Comparison of ENCODE assay signal across 22 mouse cellular contexts in genomic region chr11:19606943-19607342, GRCm38 (mm10).
A peak's percentile ranks its signal among the peaks of the same experiment; 100 is the strongest.
DNase-seq lines count a peak whose midpoint lies in the region; ATAC-seq and TF ChIP-seq lines count a peak whose summit lies in the region.
"Had no signal": no experiment of that assay in that cellular context is flagged by ENCODE, and none has a peak within 500 bp of the region (broad histone marks: within the 10 kb centered on the region; RNA-seq: fewer than 3 reads in every experiment).

No protein-coding gene starts in this region.

- 95% methylated on average over 8 of the region's 8 CpGs for WGBS in embryonic facial prominence, embryonic 12.5 days
- 94% methylated on average over 8 of the region's 8 CpGs for WGBS in embryonic facial prominence, embryonic 10.5 days
- WGBS in forebrain, embryonic 10.5 days, result 94% methylated on average over 8 of the region's 8 CpGs
- WGBS in forebrain, postnatal 0 days, result 94% methylated on average over 8 of the region's 8 CpGs
- 96% methylated on average over 8 of the region's 8 CpGs for WGBS in limb, embryonic 11.5 days
- WGBS in limb, embryonic 10.5 days, result 94% methylated on average over 8 of the region's 8 CpGs

- no peak for TF ChIP-seq CTCF in forebrain, postnatal 0 days (IDR thresholded peaks at IDR 0.05; ENCODE audit: low read depth)

- no peak overlapping the region for H3K9ac ChIP-seq in embryonic facial prominence, embryonic 12.5 days
- H3K9ac ChIP-seq in forebrain, postnatal 0 days, result no peak overlapping the region
- no peak overlapping the region for H3K9ac ChIP-seq in limb, embryonic 11.5 days (ENCODE audit: low read length)

- no peak overlapping the region for H3K27ac ChIP-seq in embryonic facial prominence, embryonic 12.5 days
- H3K27ac ChIP-seq in embryonic facial prominence, embryonic 10.5 days (replicated peaks), result no peak overlapping the region
- no peak overlapping the region for H3K27ac ChIP-seq in forebrain, embryonic 10.5 days
- H3K27ac ChIP-seq in forebrain, postnatal 0 days (ENCODE audit: low read depth, low read length), result no peak overlapping the region
- no peak overlapping the region for H3K27ac ChIP-seq in limb, embryonic 11.5 days (replicated peaks; ENCODE audit: low read depth, low read length)
- H3K27ac ChIP-seq in limb, embryonic 10.5 days, result no peak overlapping the region

- no peak for DNase-seq in embryonic facial prominence, embryonic 10.5 days (ENCODE audit: low spot score)
- peak; percentile 6 for DNase-seq in forebrain, embryonic 10.5 days (ENCODE audit: extremely low spot score, low spot score)
- DNase-seq in forebrain, postnatal 0 days, result no peak
- peak; percentile 67 for DNase-seq in heart, adult 11 months
- DNase-seq in heart, adult 8-10 months (ENCODE audit: low spot score), result no peak
- DNase-seq in limb, embryonic 11.5 days (ENCODE audit: low spot score), result peak; percentile 15
- DNase-seq in limb, embryonic 10.5 days (ENCODE audit: low spot score), result no peak
- DNase-seq: adrenal gland, adult 2 months; adrenal gland, adult 8-10 months; adrenal gland, postnatal 10 days; adrenal gland, postnatal 14 days; adrenal gland, postnatal 25 days; adrenal gland, postnatal 36 days; B cell, adult 2 months; cerebellum, adult 11 months; cerebellum, adult 11-12 months had no signal

- 0 out of 2 replicates have a peak, but pooled peaks have one; percentile 56 for ATAC-seq in embryonic facial prominence, embryonic 12.5 days (ENCODE audit: insufficient number of reproducible peaks, insufficient read depth, low FRiP score, low TSS enrichment)
- ATAC-seq in forebrain, postnatal 0 days, result no peak
- no peak for ATAC-seq in limb, embryonic 11.5 days (ENCODE audit: insufficient number of reproducible peaks, low FRiP score, low TSS enrichment, low read depth)
- ATAC-seq: activated CD4-positive, CD25-positive, alpha-beta regulatory T cell, adult 4 months; CD4-positive, CD25-positive, alpha-beta regulatory T cell, adult 4 months; Patski had no signal

- peaks cover 7% of the 10 kb centered on the region for H3K4me1 ChIP-seq in embryonic facial prominence, embryonic 12.5 days
- H3K4me1 ChIP-seq in embryonic facial prominence, embryonic 10.5 days, result peaks cover 12% of the 10 kb centered on the region
- H3K4me1 ChIP-seq in forebrain, embryonic 10.5 days, result no peaks in the 10 kb centered on the region
- H3K4me1 ChIP-seq in forebrain, postnatal 0 days (ENCODE audit: insufficient read depth), result no peaks in the 10 kb centered on the region
- H3K4me1 ChIP-seq in limb, embryonic 11.5 days (ENCODE audit: control insufficient read depth, insufficient read depth, low read length), result no peaks in the 10 kb centered on the region
- peaks cover 23% of the 10 kb centered on the region for H3K4me1 ChIP-seq in limb, embryonic 10.5 days

- no peak overlapping the region for H3K4me2 ChIP-seq in embryonic facial prominence, embryonic 12.5 days (replicated peaks)
- no peak overlapping the region for H3K4me2 ChIP-seq in forebrain, postnatal 0 days (ENCODE audit: low read depth)
- H3K4me2 ChIP-seq in limb, embryonic 11.5 days (ENCODE audit: low read depth, severe bottlenecking), result no peak overlapping the region

- no peak overlapping the region for H3K4me3 ChIP-seq in embryonic facial prominence, embryonic 12.5 days
- no peak overlapping the region for H3K4me3 ChIP-seq in embryonic facial prominence, embryonic 10.5 days
- H3K4me3 ChIP-seq in forebrain, embryonic 10.5 days, result no peak overlapping the region
- H3K4me3 ChIP-seq in forebrain, postnatal 0 days (ENCODE audit: low read depth, low read length), result no peak overlapping the region
- no peak overlapping the region for H3K4me3 ChIP-seq in limb, embryonic 11.5 days (ENCODE audit: low read depth, low read length)
- no peak overlapping the region for H3K4me3 ChIP-seq in limb, embryonic 10.5 days

- no peaks in the 10 kb centered on the region for H3K9me3 ChIP-seq in embryonic facial prominence, embryonic 12.5 days
- no peaks in the 10 kb centered on the region for H3K9me3 ChIP-seq in embryonic facial prominence, embryonic 10.5 days
- H3K9me3 ChIP-seq in forebrain, embryonic 10.5 days, result no peaks in the 10 kb centered on the region
- no peaks in the 10 kb centered on the region for H3K9me3 ChIP-seq in forebrain, postnatal 0 days (ENCODE audit: low read length)
- no peaks in the 10 kb centered on the region for H3K9me3 ChIP-seq in limb, embryonic 11.5 days (ENCODE audit: control insufficient read depth, low read length)
- no peaks in the 10 kb centered on the region for H3K9me3 ChIP-seq in limb, embryonic 10.5 days (replicated peaks)
- H3K9me3 ChIP-seq: G1E had no signal

- H3K27me3 ChIP-seq in embryonic facial prominence, embryonic 12.5 days, result no peaks in the 10 kb centered on the region
- H3K27me3 ChIP-seq in embryonic facial prominence, embryonic 10.5 days (replicated peaks; ENCODE audit: low read depth, poor library complexity, severe bottlenecking), result no peaks in the 10 kb centered on the region
- no peaks in the 10 kb centered on the region for H3K27me3 ChIP-seq in forebrain, embryonic 10.5 days (ENCODE audit: poor library complexity, severe bottlenecking)
- no peaks in the 10 kb centered on the region for H3K27me3 ChIP-seq in forebrain, postnatal 0 days (ENCODE audit: insufficient read depth, low read length)
- H3K27me3 ChIP-seq in limb, embryonic 11.5 days (ENCODE audit: control insufficient read depth, insufficient read depth, low read length), result no peaks in the 10 kb centered on the region
- H3K27me3 ChIP-seq in limb, embryonic 10.5 days (ENCODE audit: low read depth, poor library complexity, severe bottlenecking), result no peaks in the 10 kb centered on the region
- H3K27me3 ChIP-seq: CH12.LX had no signal

- H3K36me3 ChIP-seq in embryonic facial prominence, embryonic 12.5 days, result no peaks in the 10 kb centered on the region
- no peaks in the 10 kb centered on the region for H3K36me3 ChIP-seq in embryonic facial prominence, embryonic 10.5 days (replicated peaks)
- no peaks in the 10 kb centered on the region for H3K36me3 ChIP-seq in forebrain, embryonic 10.5 days (replicated peaks)
- no peaks in the 10 kb centered on the region for H3K36me3 ChIP-seq in forebrain, postnatal 0 days (ENCODE audit: insufficient read depth)
- H3K36me3 ChIP-seq in limb, embryonic 11.5 days (ENCODE audit: control insufficient read depth, insufficient read depth, low read length), result no peaks in the 10 kb centered on the region
- no peaks in the 10 kb centered on the region for H3K36me3 ChIP-seq in limb, embryonic 10.5 days
- H3K36me3 ChIP-seq: G1E had no signal

Comparison
In these comparisons a context has a peak if more than half of its experiments do, and no peak if none do; other contexts are left out.
1. DNase-seq: peak in forebrain, embryonic 10.5 days (single experiment), heart, adult 11 months (single experiment) and limb, embryonic 11.5 days (single experiment); none in embryonic facial prominence, embryonic 10.5 days (single experiment), forebrain, postnatal 0 days (single experiment), heart, adult 8-10 months (single experiment) and limb, embryonic 10.5 days (single experiment).